Mouse (Mus musculus) adrenal gland, adult 10 weeks (tissue): ENCODE results near the gene Galns. TPM values are rescaled to one million over a fixed set of nuclear protein-coding genes. Genes with fewer than 3 reads are reported as not detected.

Experiments
- polyA plus RNA-seq: library from polyadenylated mRNA; stranded (reverse); fragments of 350-450 nt; fragmentation: Illumina TruSeq; extraction: RNeasy Lipid Tissue Mini Kit (QIAGEN cat#74804); gene quantifications from one replicate; pipeline ENCODE4 v1.2.3, GENCODE M21; 2014; ENCODE audit warnings: low read depth, low replicate concordance

The Galns gene
- polyA plus RNA-seq, result 0.93 TPM

DNA sequence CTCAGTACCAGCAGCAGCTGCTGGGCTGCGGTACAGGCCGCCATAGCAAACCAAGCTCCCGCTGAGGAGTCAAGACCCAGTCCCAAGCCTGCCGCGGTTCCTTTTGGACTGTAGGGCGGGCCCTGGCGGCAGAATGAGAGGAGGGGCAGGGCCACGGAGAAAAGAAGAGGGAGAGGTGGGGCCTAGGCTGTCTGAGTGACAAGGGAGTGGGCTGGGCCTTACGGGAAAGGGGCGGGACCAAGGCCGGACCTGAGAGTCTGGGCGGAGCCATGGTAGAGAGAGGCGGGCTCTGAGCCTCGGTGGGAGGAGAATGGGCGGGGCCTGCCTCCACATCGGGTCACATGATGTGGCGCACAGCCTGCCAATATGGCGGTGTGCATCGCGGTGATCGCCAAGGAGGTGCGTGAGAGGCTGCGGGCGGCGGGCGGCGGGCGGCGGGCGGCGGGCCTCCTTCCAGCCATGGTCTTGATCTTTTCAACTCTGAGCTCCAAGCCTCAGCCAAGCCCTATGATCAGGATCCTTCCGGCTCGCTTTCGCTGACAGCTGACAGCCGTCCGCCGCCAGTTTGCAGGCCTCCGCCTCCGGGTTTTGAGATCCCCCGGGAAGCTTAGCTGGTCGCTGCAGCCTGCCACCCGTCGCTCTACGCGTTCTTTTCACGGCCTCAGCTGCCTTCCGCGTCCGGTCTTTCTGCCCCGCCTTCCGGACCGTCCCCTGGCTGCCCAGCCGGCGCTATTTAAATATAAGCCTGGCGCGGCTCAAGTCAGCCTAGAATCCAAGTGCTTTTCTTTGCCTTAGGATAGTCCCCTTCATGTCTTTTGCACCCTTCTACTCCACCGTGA is at the start of gene Galns, which contains the start of gene Trappc2l:
Galns (minus strand) TSS at position 169 of the 839 bp plus-strand sequence.
Trappc2l (plus strand) TSS at position 346 of the 839 bp plus-strand sequence.

DNA sequence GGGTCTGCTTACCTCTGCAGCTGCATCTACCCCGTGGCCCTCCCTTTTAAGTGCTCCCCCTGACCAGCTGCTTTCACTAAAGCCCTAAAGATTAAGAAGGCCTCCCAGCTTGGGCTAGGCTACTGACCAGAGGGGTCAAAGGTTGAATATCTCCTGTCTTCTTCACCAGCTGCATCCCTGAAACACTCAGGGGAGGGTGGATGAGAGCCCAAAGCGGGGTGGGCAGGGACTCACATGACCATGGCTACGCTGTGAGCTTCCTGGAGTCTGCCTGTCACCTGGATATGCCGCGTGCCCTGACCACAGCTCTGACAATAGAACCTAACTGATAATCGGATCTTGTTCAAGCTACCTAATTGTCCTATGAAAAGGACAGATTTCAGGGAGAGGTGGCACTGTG is 11.5 kb upstream of the Galns start, which contains the start of gene Pabpn1l:
Pabpn1l (minus strand) TSS at position 13 of the 400 bp plus-strand sequence.

DNA sequence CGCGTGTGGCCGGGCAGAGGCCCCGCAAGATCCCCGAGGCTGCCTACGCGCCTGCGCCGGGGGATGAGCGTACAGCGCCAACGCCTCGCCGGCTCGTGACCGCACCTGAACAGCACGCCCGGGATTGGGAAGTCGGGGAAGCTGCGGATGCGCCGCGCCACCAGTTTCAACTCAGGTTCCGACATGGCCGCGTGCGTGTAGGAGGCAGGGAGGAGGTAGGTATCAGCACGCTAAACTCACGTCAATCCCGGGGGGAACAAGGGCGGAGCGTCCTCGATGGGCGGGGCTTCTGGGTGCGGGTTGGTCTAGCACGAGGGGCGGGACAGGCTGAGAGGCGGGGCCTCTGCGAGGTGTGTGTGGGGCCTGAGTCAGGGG is 34.6 kb downstream of the Galns start, which contains the start of gene Aprt:
Aprt (minus strand) TSS at position 262 of the 375 bp plus-strand sequence.

DNA sequence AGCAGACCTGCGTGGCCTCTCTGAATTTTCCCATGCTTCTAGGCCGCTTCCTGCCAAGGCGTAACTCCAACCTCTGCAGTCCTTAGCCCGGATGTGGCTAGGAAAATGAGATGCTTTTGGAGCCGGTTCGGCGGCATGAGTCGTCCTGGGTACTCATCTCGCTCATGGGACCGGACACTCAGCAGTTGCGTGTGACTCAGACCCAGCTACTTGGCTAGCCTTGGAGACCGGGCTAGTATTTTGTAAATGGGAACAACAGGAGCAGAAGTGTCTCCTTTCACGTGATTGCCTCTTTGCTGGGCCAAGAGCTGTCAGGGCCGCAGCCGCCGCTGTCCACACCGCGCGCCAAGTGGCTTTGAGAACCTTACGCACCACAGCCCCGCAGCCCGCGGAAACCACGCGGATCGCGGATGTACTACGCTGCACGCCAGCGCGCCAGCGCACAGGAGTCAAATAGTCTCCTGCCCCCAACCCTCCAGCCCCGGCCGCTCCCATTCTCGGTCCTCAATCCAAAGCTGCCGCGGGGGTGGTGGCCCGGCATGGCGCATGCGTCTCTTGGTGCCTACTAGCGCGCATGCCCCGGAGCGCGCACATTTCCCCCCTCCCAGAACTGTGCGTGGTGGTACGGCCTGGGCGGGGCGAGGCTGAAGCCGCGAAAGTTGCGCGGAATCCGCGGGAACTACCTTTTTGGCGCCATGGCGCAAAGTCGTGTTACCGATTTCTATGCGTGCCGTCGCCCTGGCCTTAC is 43.7 kb downstream of the Galns start, which contains the start of gene Cdt1:
Cdt1 (plus strand) TSS at position 655 of the 748 bp plus-strand sequence.

DNA sequence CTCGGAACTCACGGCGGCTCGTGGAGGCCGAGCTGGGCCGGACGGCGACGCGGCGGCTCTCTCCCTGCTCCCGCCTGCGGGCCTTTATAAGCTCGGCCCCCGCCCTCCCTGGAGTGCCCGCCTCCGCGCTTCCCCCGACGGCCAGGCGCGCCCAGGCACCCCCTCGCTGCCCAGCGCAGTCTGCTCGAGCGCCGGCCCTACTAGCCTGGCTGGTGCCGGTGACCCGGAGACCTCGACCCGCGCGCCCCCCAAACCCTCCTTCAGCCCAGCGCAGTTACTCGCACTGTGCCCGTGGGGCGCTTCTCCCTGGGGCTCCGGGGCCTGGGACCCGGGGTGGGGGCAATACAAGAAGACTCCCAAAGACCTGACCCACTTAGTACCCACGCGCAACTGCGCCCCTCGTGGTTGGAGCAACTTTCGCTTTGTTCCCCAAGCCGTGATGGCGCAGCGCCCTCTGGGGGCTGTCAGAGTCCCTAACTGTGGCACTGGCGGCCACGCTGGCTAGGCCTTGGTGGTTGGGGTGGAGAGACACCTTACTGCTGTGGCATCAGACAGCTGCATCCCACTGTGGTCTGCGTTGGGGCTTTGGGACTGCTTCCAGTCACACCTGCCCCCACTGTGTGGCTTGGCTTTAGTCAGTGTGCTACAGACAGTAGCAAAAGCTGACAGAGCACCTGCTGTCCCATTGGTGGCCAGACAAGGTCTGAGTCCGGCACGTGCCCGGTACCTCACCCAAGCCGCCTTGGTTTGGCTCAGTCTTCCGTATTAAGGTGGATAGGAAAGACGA is 59.8 kb downstream of the Galns start, which contains the start of gene Piezo1:
Piezo1 (minus strand) TSS at position 65 of the 787 bp plus-strand sequence.

Other genes starting within 250 kb of the Galns start
- gene Zc3h18, start 234.9 kb downstream of the Galns start, polyA plus RNA-seq, result 13.2 TPM
- gene Il17c, start 189.4 kb downstream of the Galns start, polyA plus RNA-seq, result not detected
- gene Cyba, start 178.5 kb downstream of the Galns start, polyA plus RNA-seq, result not detected
- gene Mvd, start 168.0 kb downstream of the Galns start, polyA plus RNA-seq, result not detected
- not detected for gene Snai3, start 150.7 kb downstream of the Galns start, polyA plus RNA-seq
- gene Rnf166, start 135.4 kb downstream of the Galns start, polyA plus RNA-seq, result 25.4 TPM
- not detected for gene Ctu2, start 135.3 kb downstream of the Galns start, polyA plus RNA-seq
- 0.52 TPM for gene Piezo1, start 60.1 kb downstream of the Galns start, polyA plus RNA-seq
- gene Cdt1, start 43.4 kb downstream of the Galns start, polyA plus RNA-seq, result 0.35 TPM
- gene Aprt, start 34.6 kb downstream of the Galns start, polyA plus RNA-seq, result not detected
- 5.4 TPM for gene Trappc2l, start 177 bp upstream of the Galns start, polyA plus RNA-seq
- not detected for gene Pabpn1l, start 11.3 kb upstream of the Galns start, polyA plus RNA-seq
- gene Cbfa2t3, start 87.6 kb upstream of the Galns start, polyA plus RNA-seq, result 2.3 TPM
- 1.2 TPM for gene Acsf3, start 164.0 kb upstream of the Galns start, polyA plus RNA-seq
- not detected for gene Cdh15, start 236.5 kb upstream of the Galns start, polyA plus RNA-seq